Mouse (Mus musculus) midbrain, embryonic 10.5 days (tissue): Measurements from ENCODE around the gene Vav3. TPM values are rescaled to one million over a fixed set of nuclear protein-coding genes. Genes with fewer than 3 reads are reported as not detected.

Experiments
- DNase-seq: peaks from one replicate; pipeline ENCODE4 v3.0.0-alpha.2; 2017; ENCODE audit warnings: low spot score
- H3K27ac ChIP-seq: fragments of 300-500 bp; sonication (generic); replicated peaks from 2 replicates; pipeline ENCODE4 v1.5.1; 2016; ENCODE audit warnings: mild to moderate bottlenecking
- H3K27me3 ChIP-seq: fragments of 300-500 bp; sonication (generic); 2 replicates; pipeline ENCODE4 v1.6.1; 2016; ENCODE audit warnings: low read depth, mild to moderate bottlenecking; ENCODE audit not compliant: poor library complexity, severe bottlenecking
- H3K36me3 ChIP-seq: fragments of 300-500 bp; sonication (generic); 2 replicates; pipeline ENCODE4 v1.6.1; 2016; ENCODE audit warnings: mild to moderate bottlenecking, moderate library complexity
- H3K4me1 ChIP-seq: fragments of 300-500 bp; sonication (generic); 2 replicates; pipeline ENCODE4 v1.6.1; 2016
- H3K4me3 ChIP-seq: fragments of 300-500 bp; sonication (generic); 2 replicates; pipeline ENCODE4 v1.5.1; 2016; ENCODE audit warnings: mild to moderate bottlenecking, moderate library complexity
- H3K9me3 ChIP-seq: fragments of 300-500 bp; sonication (generic); replicated peaks from 2 replicates; pipeline ENCODE4 v1.6.1; 2016; ENCODE audit warnings: mild to moderate bottlenecking
- WGBS: fragments of 180-500 bp; shearing (Covaris S2); methylation state at CpG from one replicate; pipeline ENCODE4 v1.1.7; 2016; 5-methylcytosine and 5-hydroxymethylcytosine counted together
- polyA plus RNA-seq: library from polyadenylated mRNA; unstranded; fragments of >200 nt; fragmentation: Nextera tagmentation; extraction: Ambion mirVana; gene quantifications from 2 replicates; pipeline ENCODE4 v1.2.1, GENCODE M21; 2016

Gene Vav3
- polyA plus RNA-seq, 1 experiment from 2014 or later = 8.4 TPM

- DNase-seq = no peak
- Histone ChIP-seq H3K4me3 (no peak overlapping the region), H3K27me3 (no peaks in the 10 kb centered on the region), H3K36me3 (no peaks in the 10 kb centered on the region), H3K4me1 (peaks cover 5% of the 10 kb centered on the region; the same call in 1 of the 2 replicates), H3K9me3 (no peaks in the 10 kb centered on the region), H3K27ac (no peak overlapping the region)
- WGBS = 70% methylated on average over 7 of the region's 7 CpGs
These were observed 16.8 kb upstream of the Vav3 start for GRCm38 (mm10) chr3:109323447-109324300.

- DNase-seq = no peak
- 75% methylated on average over 3 of the region's 3 CpGs for WGBS
These were observed 13.3 kb upstream of the Vav3 start for GRCm38 (mm10) chr3:109327128-109327527.

GRCm38 (mm10) chr3:109332755-109333154, 7.7 kb upstream of the Vav3 start:
- no peak overlapping the region for H3K4me3 ChIP-seq
- DNase-seq = no peak
- WGBS = 52% methylated on average over 5 of the region's 5 CpGs
- no peak overlapping the region for H3K27ac ChIP-seq
- no peaks in the 10 kb centered on the region for H3K27me3 ChIP-seq
- peaks cover 4% of the 10 kb centered on the region for H3K4me1 ChIP-seq
- H3K9me3 ChIP-seq = no peaks in the 10 kb centered on the region; the same call in 1 of the 2 replicates
- no peaks in the 10 kb centered on the region for H3K36me3 ChIP-seq

More at GRCm38 (mm10) chr3:109327128-109327527, 13.3 kb upstream of the Vav3 start:
- H3K36me3 ChIP-seq = no peaks in the 10 kb centered on the region
- peaks cover 5% of the 10 kb centered on the region; the same call in 1 of the 2 replicates for H3K4me1 ChIP-seq
- H3K27me3 ChIP-seq = no peaks in the 10 kb centered on the region
- H3K9me3 ChIP-seq = no peaks in the 10 kb centered on the region; the same call in 1 of the 2 replicates
- no peak overlapping the region for H3K4me3 ChIP-seq
- no peak overlapping the region for H3K27ac ChIP-seq

GRCm38 (mm10) chr3:109335470-109335869, 5.0 kb upstream of the Vav3 start:
- 73% methylated on average over 1 of the region's 1 CpGs for WGBS
- H3K27ac ChIP-seq = no peak overlapping the region
- no peaks in the 10 kb centered on the region for H3K9me3 ChIP-seq
- no peak for DNase-seq
- no peak overlapping the region for H3K4me3 ChIP-seq
- peaks cover 9% of the 10 kb centered on the region for H3K4me1 ChIP-seq
- no peaks in the 10 kb centered on the region for H3K27me3 ChIP-seq
- no peaks in the 10 kb centered on the region for H3K36me3 ChIP-seq

- 73% methylated on average over 9 of the region's 9 CpGs for WGBS
- H3K4me1 ChIP-seq = peaks cover 17% of the 10 kb centered on the region
- H3K27ac ChIP-seq = no peak overlapping the region
- H3K27me3 ChIP-seq = peaks cover 17% of the 10 kb centered on the region
- no peaks in the 10 kb centered on the region for H3K36me3 ChIP-seq
- no peaks in the 10 kb centered on the region for H3K9me3 ChIP-seq
- no peak for DNase-seq
- no peak overlapping the region for H3K4me3 ChIP-seq
These were observed 1.2 kb upstream of the Vav3 start for GRCm38 (mm10) chr3:109339290-109339689.

GRCm38 (mm10) chr3:109339941-109340273, 546 bp upstream of the Vav3 start:
- H3K27ac ChIP-seq = peak overlapping the region; percentile 91
- no peaks in the 10 kb centered on the region for H3K36me3 ChIP-seq
- no peaks in the 10 kb centered on the region for H3K9me3 ChIP-seq
- H3K4me1 ChIP-seq = peaks cover 17% of the 10 kb centered on the region
- WGBS = 0% methylated on average over 9 of the region's 9 CpGs
- peaks cover 17% of the 10 kb centered on the region for H3K27me3 ChIP-seq
- H3K4me3 ChIP-seq = peak overlapping the region; percentile 76
- DNase-seq = no peak

GRCm38 (mm10) chr3:109341071-109341480, 623 bp downstream of the Vav3 start:
- peaks cover 17% of the 10 kb centered on the region for H3K27me3 ChIP-seq
- no peaks in the 10 kb centered on the region for H3K9me3 ChIP-seq
- H3K4me1 ChIP-seq = peaks cover 17% of the 10 kb centered on the region
- H3K36me3 ChIP-seq = no peaks in the 10 kb centered on the region
- peak overlapping the region; percentile 76 for H3K4me3 ChIP-seq
- under 1% methylated on average over 18 of the region's 18 CpGs for WGBS
- peak overlapping the region; percentile 91 for H3K27ac ChIP-seq
- DNase-seq = no peak

- H3K27ac ChIP-seq = peak overlapping the region; percentile 91; the same call in 1 of the 2 replicates
- WGBS = 3% methylated on average over 8 of the region's 8 CpGs
- no peaks in the 10 kb centered on the region for H3K36me3 ChIP-seq
- peak overlapping the region; percentile 76 for H3K4me3 ChIP-seq
- peaks cover 17% of the 10 kb centered on the region for H3K27me3 ChIP-seq
- peaks cover 17% of the 10 kb centered on the region for H3K4me1 ChIP-seq
- no peaks in the 10 kb centered on the region for H3K9me3 ChIP-seq
- DNase-seq = peak; percentile 39
These were observed 1.2 kb downstream of the Vav3 start for GRCm38 (mm10) chr3:109341631-109342030.

- 82% methylated on average over 4 of the region's 4 CpGs for WGBS
- Histone ChIP-seq H3K27ac (no peak overlapping the region), H3K4me1 (no peaks in the 10 kb centered on the region)
These were observed 11.7 kb downstream of the Vav3 start for GRCm38 (mm10) chr3:109351956-109352684.

GRCm38 (mm10) chr3:109352690-109353089, 12.2 kb downstream of the Vav3 start:
- DNase-seq = no peak
- Histone ChIP-seq H3K27ac (no peak overlapping the region), H3K27me3 (no peaks in the 10 kb centered on the region), H3K36me3 (no peaks in the 10 kb centered on the region), H3K4me3 (no peak overlapping the region), H3K4me1 (no peaks in the 10 kb centered on the region), H3K9me3 (no peaks in the 10 kb centered on the region)
- 91% methylated on average over 6 of the region's 6 CpGs for WGBS

More at GRCm38 (mm10) chr3:109351956-109352684, 11.7 kb downstream of the Vav3 start:
- H3K36me3 ChIP-seq = no peaks in the 10 kb centered on the region
- DNase-seq = no peak
- H3K4me3 ChIP-seq = no peak overlapping the region
- no peaks in the 10 kb centered on the region for H3K9me3 ChIP-seq
- H3K27me3 ChIP-seq = no peaks in the 10 kb centered on the region

GRCm38 (mm10) chr3:109353814-109354213, 13.4 kb downstream of the Vav3 start:
- Histone ChIP-seq H3K4me3 (no peak overlapping the region), H3K9me3 (no peaks in the 10 kb centered on the region), H3K4me1 (no peaks in the 10 kb centered on the region), H3K27me3 (no peaks in the 10 kb centered on the region), H3K36me3 (no peaks in the 10 kb centered on the region), H3K27ac (no peak overlapping the region)
- DNase-seq = no peak
- WGBS = 89% methylated on average over 5 of the region's 5 CpGs

- no peak overlapping the region for H3K27ac ChIP-seq
- H3K27me3 ChIP-seq = no peaks in the 10 kb centered on the region
- H3K9me3 ChIP-seq = no peaks in the 10 kb centered on the region
- no peaks in the 10 kb centered on the region for H3K36me3 ChIP-seq
- H3K4me3 ChIP-seq = no peak overlapping the region
- 91% methylated on average over 5 of the region's 5 CpGs for WGBS
- DNase-seq = no peak
- no peaks in the 10 kb centered on the region for H3K4me1 ChIP-seq
These were observed 14.7 kb downstream of the Vav3 start for GRCm38 (mm10) chr3:109355158-109355557.

GRCm38 (mm10) chr3:109360746-109361145, 20.3 kb downstream of the Vav3 start:
- Histone ChIP-seq H3K4me1 (no peaks in the 10 kb centered on the region), H3K27me3 (no peaks in the 10 kb centered on the region), H3K36me3 (no peaks in the 10 kb centered on the region), H3K9me3 (no peaks in the 10 kb centered on the region), H3K4me3 (no peak overlapping the region), H3K27ac (no peak overlapping the region)
- WGBS = 89% methylated on average over 4 of the region's 4 CpGs
- no peak for DNase-seq
